Mouse (Mus musculus): ENCODE data around the gene Cep78.

- TF ChIP-seq POLR2A (IDR thresholded peaks at IDR 0.05; ENCODE audit: extremely low read depth, insufficient read depth, low read length) (no peak), CTCF (IDR thresholded peaks at IDR 0.05; ENCODE audit: low read depth, low read length) (no peak)
These were observed 35.9 kb downstream of the Cep78 start for GRCm38 (mm10) chr19:15948867-15949266.
